Mouse (Mus musculus): Measurements from ENCODE around the gene Gm13279. TPM values are rescaled to one million over a fixed set of nuclear protein-coding genes. Genes with fewer than 3 reads are reported as not detected.
A peak's percentile ranks its signal among the peaks of the same experiment; 100 is the strongest.
"Not testable (repeated sequence)": the region's sequence is repeated elsewhere in the genome, so short reads cannot be mapped to it uniquely, and the experiment has no call there.

The Gm13279 gene
- polyA plus RNA-seq, 1 experiment from 2014 or later = not detected

GRCm38 (mm10) chr4:88805761-88806160 lies 8.6 kb downstream of the Gm13279 start:
- H3K27ac ChIP-seq (replicated peaks); H3K9me3 ChIP-seq (ENCODE audit: control insufficient read depth, low read length); H3K4me2 ChIP-seq (replicated peaks; ENCODE audit: low read depth); DNase-seq (ENCODE audit: low spot score); H3K36me3 ChIP-seq (ENCODE audit: control insufficient read depth, insufficient read depth, low read length); H3K4me1 ChIP-seq (replicated peaks; ENCODE audit: control insufficient read depth, insufficient read depth); H3K27me3 ChIP-seq (ENCODE audit: control insufficient read depth, insufficient read depth, low read length); ATAC-seq (ENCODE audit: low FRiP score, low TSS enrichment); H3K4me3 ChIP-seq (ENCODE audit: low read depth, low read length); H3K9ac ChIP-seq (ENCODE audit: low read length): not testable (repeated sequence)
- 3% methylated on average over 6 of the region's 34 CpGs for whole genome bisulfite sequencing
- peak; percentile 46 for TF ChIP-seq CTCF (IDR thresholded peaks at IDR 0.05; ENCODE audit: low read depth)

GRCm38 (mm10) chr4:88815928-88816327 lies 18.7 kb downstream of the Gm13279 start, which contains the start of gene Ifna7:
Ifna7 (plus strand) TSS chr4:88816228.
- TF ChIP-seq CTCF (IDR thresholded peaks at IDR 0.05; ENCODE audit: low read depth) (no peak), EP300 (optimal IDR thresholded peaks at IDR 0.05) (no peak)
- Histone ChIP-seq H3K27ac (replicated peaks) (no peak within 1 kb of the TSS), H3K4me1 (replicated peaks; ENCODE audit: control insufficient read depth, insufficient read depth) (no peaks in the 10 kb centered on the region), H3K4me2 (replicated peaks; ENCODE audit: low read depth) (no peak within 1 kb of the TSS), H3K27me3 (ENCODE audit: control insufficient read depth, insufficient read depth, low read length) (no peaks in the 10 kb centered on the region), H3K9me3 (ENCODE audit: control insufficient read depth, low read length) (no peaks in the 10 kb centered on the region), H3K9ac (ENCODE audit: low read length) (no peak within 1 kb of the TSS), H3K4me3 (ENCODE audit: low read depth, low read length) (no peak within 1 kb of the TSS), H3K36me3 (ENCODE audit: control insufficient read depth, insufficient read depth, low read length) (no peaks in the 10 kb centered on the region)
- ATAC-seq (ENCODE audit: low FRiP score, low TSS enrichment) (no peak), DNase-seq (ENCODE audit: low spot score) (no peak)
- WGBS = 54% methylated on average over 3 of the region's 3 CpGs

GRCm38 (mm10) chr4:88819659-88820058 lies 22.5 kb downstream of the Gm13279 start, which contains the start of gene Ifna11:
Ifna11 (plus strand) TSS chr4:88819959.
- H3K4me1 ChIP-seq (replicated peaks; ENCODE audit: control insufficient read depth, insufficient read depth) = no peaks in the 10 kb centered on the region
- ATAC-seq (ENCODE audit: low FRiP score, low TSS enrichment) = no peak
- no peak for DNase-seq (ENCODE audit: low spot score)
- WGBS = 100% methylated on average over 1 of the region's 1 CpGs
- H3K27me3 ChIP-seq (ENCODE audit: control insufficient read depth, insufficient read depth, low read length) = no peaks in the 10 kb centered on the region
- H3K4me2 ChIP-seq (replicated peaks; ENCODE audit: low read depth) = no peak within 1 kb of the TSS
- H3K9ac ChIP-seq (ENCODE audit: low read length) = no peak within 1 kb of the TSS
- TF ChIP-seq CTCF (IDR thresholded peaks at IDR 0.05; ENCODE audit: low read depth) (no peak), EP300 (optimal IDR thresholded peaks at IDR 0.05) (no peak)
- no peak within 1 kb of the TSS for H3K4me3 ChIP-seq (ENCODE audit: low read depth, low read length)
- no peak within 1 kb of the TSS for H3K27ac ChIP-seq (replicated peaks)
- no peaks in the 10 kb centered on the region for H3K36me3 ChIP-seq (ENCODE audit: control insufficient read depth, insufficient read depth, low read length)
- no peaks in the 10 kb centered on the region for H3K9me3 ChIP-seq (ENCODE audit: control insufficient read depth, low read length)

GRCm38 (mm10) chr4:88822995-88823394 lies 25.8 kb downstream of the Gm13279 start:
- Histone ChIP-seq H3K4me1 (replicated peaks; ENCODE audit: control insufficient read depth, insufficient read depth) (no peaks in the 10 kb centered on the region), H3K27me3 (ENCODE audit: control insufficient read depth, insufficient read depth, low read length) (no peaks in the 10 kb centered on the region), H3K9me3 (ENCODE audit: control insufficient read depth, low read length) (no peaks in the 10 kb centered on the region), H3K36me3 (ENCODE audit: control insufficient read depth, insufficient read depth, low read length) (no peaks in the 10 kb centered on the region), H3K4me2 (replicated peaks; ENCODE audit: low read depth) (no peak overlapping the region), H3K4me3 (ENCODE audit: low read depth, low read length) (no peak overlapping the region), H3K27ac (replicated peaks) (no peak overlapping the region), H3K9ac (ENCODE audit: low read length) (no peak overlapping the region)
- 21% methylated on average over 4 of the region's 4 CpGs for WGBS
- TF ChIP-seq EP300 (optimal IDR thresholded peaks at IDR 0.05) (no peak), CTCF (IDR thresholded peaks at IDR 0.05; ENCODE audit: low read depth) (peak; percentile 71)
- DNase-seq (ENCODE audit: low spot score) (no peak), ATAC-seq (ENCODE audit: low FRiP score, low TSS enrichment) (no peak)

- H3K9me3 ChIP-seq (ENCODE audit: control insufficient read depth, low read length); H3K27me3 ChIP-seq (ENCODE audit: control insufficient read depth, insufficient read depth, low read length); H3K9ac ChIP-seq (ENCODE audit: low read length); DNase-seq (ENCODE audit: low spot score); H3K4me2 ChIP-seq (replicated peaks; ENCODE audit: low read depth); H3K4me1 ChIP-seq (replicated peaks; ENCODE audit: control insufficient read depth, insufficient read depth); H3K27ac ChIP-seq (replicated peaks); H3K36me3 ChIP-seq (ENCODE audit: control insufficient read depth, insufficient read depth, low read length); H3K4me3 ChIP-seq (ENCODE audit: low read depth, low read length); ATAC-seq (ENCODE audit: low FRiP score, low TSS enrichment): not testable (repeated sequence)
These were observed 29.9 kb downstream of the Gm13279 start, which contains the start of gene Ifna6 for GRCm38 (mm10) chr4:88827116-88827515. Ifna6 (plus strand) TSS chr4:88827416.

GRCm38 (mm10) chr4:88830523-88830922 lies 33.3 kb downstream of the Gm13279 start:
- Histone ChIP-seq H3K36me3 (ENCODE audit: control insufficient read depth, insufficient read depth, low read length) (no peaks in the 10 kb centered on the region), H3K27me3 (ENCODE audit: control insufficient read depth, insufficient read depth, low read length) (no peaks in the 10 kb centered on the region), H3K9ac (ENCODE audit: low read length) (no peak overlapping the region), H3K4me3 (ENCODE audit: low read depth, low read length) (no peak overlapping the region), H3K9me3 (ENCODE audit: control insufficient read depth, low read length) (no peaks in the 10 kb centered on the region), H3K4me1 (replicated peaks; ENCODE audit: control insufficient read depth, insufficient read depth) (no peaks in the 10 kb centered on the region), H3K27ac (replicated peaks) (no peak overlapping the region), H3K4me2 (replicated peaks; ENCODE audit: low read depth) (no peak overlapping the region)
- WGBS = 32% methylated on average over 4 of the region's 4 CpGs
- no peak for ATAC-seq (ENCODE audit: low FRiP score, low TSS enrichment)
- peak; percentile 31 for DNase-seq (ENCODE audit: low spot score)
- TF ChIP-seq CTCF (IDR thresholded peaks at IDR 0.05; ENCODE audit: low read depth) = peak; percentile 66
- TF ChIP-seq EP300 (optimal IDR thresholded peaks at IDR 0.05) = no peak

GRCm38 (mm10) chr4:88835225-88835624 lies 38.0 kb downstream of the Gm13279 start, which contains the start of gene Ifna5:
Ifna5 (plus strand) TSS chr4:88835525.
- 64% methylated on average over 1 of the region's 1 CpGs for whole genome bisulfite sequencing
- not testable (repeated sequence) for ATAC-seq (ENCODE audit: low FRiP score, low TSS enrichment); H3K4me3 ChIP-seq (ENCODE audit: low read depth, low read length)

More at GRCm38 (mm10) chr4:88835225-88835624, 38.0 kb downstream of the Gm13279 start, which contains the start of gene Ifna5:
- not testable (repeated sequence) for H3K4me2 ChIP-seq (replicated peaks; ENCODE audit: low read depth); DNase-seq (ENCODE audit: low spot score); H3K4me1 ChIP-seq (replicated peaks; ENCODE audit: control insufficient read depth, insufficient read depth); H3K27ac ChIP-seq (replicated peaks); H3K36me3 ChIP-seq (ENCODE audit: control insufficient read depth, insufficient read depth, low read length); H3K9ac ChIP-seq (ENCODE audit: low read length); H3K9me3 ChIP-seq (ENCODE audit: control insufficient read depth, low read length); H3K27me3 ChIP-seq (ENCODE audit: control insufficient read depth, insufficient read depth, low read length)

Data from stomach, postnatal 0 days (tissue).